Mouse (Mus musculus) MEL (cell line): ENCODE data around the gene Acot4. TPM values are rescaled to one million over a fixed set of nuclear protein-coding genes. Genes with fewer than 3 reads are reported as not detected.
A peak's percentile ranks its signal among the peaks of the same experiment; 100 is the strongest.
"Not testable (repeated sequence)": the region's sequence is repeated elsewhere in the genome, so short reads cannot be mapped to it uniquely, and the experiment has no call there.

ENCODE experiments used
- DNase-seq: peaks from one replicate; pipeline ENCODE4 v3.0.0; 2011; ENCODE audit warnings: low read depth, low spot score
- H3K27ac ChIP-seq: 2 replicates; pipeline ENCODE4 v1.5.1; 2012; ENCODE audit warnings: low read depth, mild to moderate bottlenecking, control low read depth, low read length, moderate library complexity; ENCODE audit not compliant: control insufficient read depth
- H3K27me3 ChIP-seq, 2 experiments: fragments of 150-350 bp in 1 of 2; sonication (generic) in 1 of 2; 2 replicates each; pipeline ENCODE4 v1.6.1; 2012; ENCODE audit warnings: low read length in 2 of 2, mild to moderate bottlenecking in 2 of 2, improper control_type of control experiment in 1 of 2, moderate library complexity in 1 of 2; ENCODE audit not compliant: insufficient read depth in 2 of 2, control insufficient read depth in 1 of 2
- H3K36me3 ChIP-seq, 2 experiments: 2 replicates each; pipeline ENCODE4 v1.6.1; 2012 to 2014; ENCODE audit warnings: low read length in 2 of 2, improper control_type of control experiment in 1 of 2, inconsistent platforms in 1 of 2, mild to moderate bottlenecking in 1 of 2; ENCODE audit not compliant: insufficient read depth in 2 of 2, control insufficient read depth in 1 of 2
- H3K4me1 ChIP-seq, 2 experiments: fragments of 150-350 bp in 1 of 2; sonication (generic) in 1 of 2; 2 replicates each; pipeline ENCODE4 v1.6.1; 2012; ENCODE audit warnings: low read length in 2 of 2, improper control_type of control experiment in 1 of 2, mild to moderate bottlenecking in 1 of 2; ENCODE audit not compliant: insufficient read depth in 2 of 2, control insufficient read depth in 1 of 2
- H3K4me3 ChIP-seq, 2 experiments: fragments of 150-350 bp in 1 of 2; sonication (generic) in 1 of 2; 2 replicates each; pipeline ENCODE4 v1.5.1; 2012; ENCODE audit warnings: low read depth in 2 of 2, low read length in 2 of 2, mild to moderate bottlenecking in 2 of 2, moderate library complexity in 2 of 2, control low read depth in 1 of 2, improper control_type of control experiment in 1 of 2; ENCODE audit not compliant: control insufficient read depth in 1 of 2, insufficient read depth in 1 of 2
- H3K79me2 ChIP-seq: 2 replicates; pipeline ENCODE4 v1.6.1; 2012; ENCODE audit warnings: mild to moderate bottlenecking, low read length, moderate library complexity; ENCODE audit not compliant: control insufficient read depth, poor library complexity, insufficient read depth
- H3K9ac ChIP-seq: 2 replicates; pipeline ENCODE4 v1.6.1; 2012; ENCODE audit warnings: low read depth, mild to moderate bottlenecking, control low read depth, low read length, moderate library complexity; ENCODE audit not compliant: control insufficient read depth, poor library complexity, severe bottlenecking
- H3K9me3 ChIP-seq: fragments of 150-350 bp; sonication (generic); replicated peaks from 2 replicates; pipeline ENCODE4 v1.6.1; 2012; ENCODE audit warnings: mild to moderate bottlenecking, low read length, improper control_type of control experiment, moderate library complexity; ENCODE audit not compliant: insufficient read depth
- E2F4 ChIP-seq: IDR thresholded peaks from 2 replicates; pipeline ENCODE4 v1.6.1; 2011; ENCODE audit warnings: low read depth, low read length, improper control_type of control experiment, borderline replicate concordance
- ELF1 ChIP-seq: IDR thresholded peaks from 2 replicates; pipeline ENCODE4 v1.6.1; 2014; ENCODE audit warnings: low read depth, mild to moderate bottlenecking, inconsistent platforms, low read length, improper control_type of control experiment, moderate library complexity
- ETS1 ChIP-seq: IDR thresholded peaks from 2 replicates; pipeline ENCODE4 v1.6.1; 2012; ENCODE audit warnings: low read depth, mild to moderate bottlenecking, inconsistent platforms, low read length, improper control_type of control experiment, moderate library complexity
- HCFC1 ChIP-seq: IDR thresholded peaks from 2 replicates; pipeline ENCODE4 v1.6.1; 2012; ENCODE audit warnings: low read depth, mild to moderate bottlenecking, inconsistent platforms, low read length, improper control_type of control experiment, moderate library complexity
- JUND ChIP-seq: IDR thresholded peaks from 2 replicates; pipeline ENCODE4 v1.6.1; 2011; ENCODE audit warnings: low read depth, mild to moderate bottlenecking, improper control_type of control experiment, low read length
- MAFK ChIP-seq: IDR thresholded peaks from 2 replicates; pipeline ENCODE4 v1.6.1; 2011; ENCODE audit warnings: low read depth, mild to moderate bottlenecking, low read length, improper control_type of control experiment, borderline replicate concordance
- MAX ChIP-seq: IDR thresholded peaks from 2 replicates; pipeline ENCODE4 v1.6.1; 2011; ENCODE audit warnings: low read length, improper control_type of control experiment
- MEF2A ChIP-seq: IDR thresholded peaks from 2 replicates; pipeline ENCODE4 v1.6.1; 2014; ENCODE audit warnings: low read depth, mild to moderate bottlenecking, inconsistent platforms, low read length, improper control_type of control experiment; ENCODE audit not compliant: poor library complexity, insufficient replicate concordance, severe bottlenecking; ENCODE audit errors: extremely low read depth
- MYB ChIP-seq: IDR thresholded peaks from 2 replicates; pipeline ENCODE4 v1.6.1; 2011; ENCODE audit warnings: mild to moderate bottlenecking, low read depth, low read length, improper control_type of control experiment
- MYC ChIP-seq: IDR thresholded peaks from 2 replicates; pipeline ENCODE4 v1.6.1; 2011; ENCODE audit warnings: low read depth, mild to moderate bottlenecking, low read length, improper control_type of control experiment, moderate library complexity
- NRF1 ChIP-seq: IDR thresholded peaks from 2 replicates; pipeline ENCODE4 v1.6.1; 2014; ENCODE audit warnings: low read depth, mild to moderate bottlenecking, inconsistent platforms, low read length, improper control_type of control experiment, moderate library complexity; ENCODE audit not compliant: poor library complexity, insufficient read depth, severe bottlenecking
- POLR2AphosphoS2 ChIP-seq: IDR thresholded peaks from 2 replicates; pipeline ENCODE4 v1.6.1; 2011; ENCODE audit warnings: low read length, improper control_type of control experiment
- POLR2AphosphoS5 ChIP-seq: IDR thresholded peaks from 2 replicates; pipeline ENCODE4 v1.6.1; 2012; ENCODE audit warnings: low read depth, borderline replicate concordance, mild to moderate bottlenecking, inconsistent platforms, low read length, moderate library complexity, mixed read lengths
- RAD21 ChIP-seq: IDR thresholded peaks from 2 replicates; pipeline ENCODE4 v1.6.1; 2011; ENCODE audit warnings: mild to moderate bottlenecking, low read depth, low read length, improper control_type of control experiment
- SIN3A ChIP-seq: IDR thresholded peaks from 2 replicates; pipeline ENCODE4 v1.6.1; 2012; ENCODE audit warnings: low read length, improper control_type of control experiment, inconsistent platforms
- TAL1 ChIP-seq: IDR thresholded peaks from 2 replicates; pipeline ENCODE4 v1.6.1; 2012; ENCODE audit warnings: mild to moderate bottlenecking, inconsistent platforms, low read length, moderate library complexity, mixed read lengths
- TBP ChIP-seq: IDR thresholded peaks from 2 replicates; pipeline ENCODE4 v1.8.0; 2011; ENCODE audit warnings: low read depth, low read length, improper control_type of control experiment
- ZC3H11A ChIP-seq: IDR thresholded peaks from 2 replicates; pipeline ENCODE4 v1.6.1; 2012; ENCODE audit warnings: low read depth, mild to moderate bottlenecking, inconsistent platforms, low read length, improper control_type of control experiment
- polyA plus RNA-seq, 2 experiments: library from polyadenylated mRNA; stranded (reverse) in 1 of 2; unstranded in 1 of 2; fragments of >175 nt in 1 of 2; fragments of >200 nt in 1 of 2; gene quantifications; 2 replicates each; pipeline versions ENCODE4 v1.2.1 to v1.2.4; 2012; ENCODE audit warnings: low replicate concordance in 2 of 2, low read depth in 1 of 2; ENCODE audit not compliant: insufficient read length in 2 of 2, insufficient read depth in 1 of 2, missing spikeins in 1 of 2
- total RNA-seq: library from RNA; depleted of rRNA; stranded (reverse); fragments of 300-350 nt; gene quantifications from 2 replicates; pipeline ENCODE4 v1.2.3, GENCODE M21; 2012

The Acot4 gene
- total and polyA plus RNA-seq, 3 experiments = 0.08 TPM; not detected in 1

GRCm38 (mm10) chr12:84030659-84031332, 7.4 kb upstream of the Acot4 start (continued):
- no peak for TF ChIP-seq MAFK
- no peak for TF ChIP-seq TBP
- TF ChIP-seq SIN3A = peak; percentile 72
- peak; percentile 75 for TF ChIP-seq RAD21

DNA sequence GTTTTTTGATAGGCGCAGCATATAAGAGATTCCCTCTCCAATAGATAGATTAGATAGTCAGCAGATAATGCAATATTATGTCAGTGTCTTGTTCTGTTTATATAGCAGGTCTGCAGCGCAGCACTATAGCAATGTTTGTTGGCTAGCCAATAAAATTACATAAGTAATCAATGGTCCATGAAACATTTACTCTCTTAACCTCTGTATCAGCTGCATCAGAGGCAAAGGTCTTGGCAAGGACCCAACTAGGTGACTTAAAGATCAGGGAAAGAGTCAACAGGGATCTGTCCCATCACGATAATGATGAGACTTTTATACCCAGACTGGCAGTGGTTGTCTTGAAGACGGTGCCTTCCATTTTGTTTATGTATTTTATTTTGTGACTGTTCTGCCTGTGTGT, 5.3 kb upstream of the Acot4 start:
- Histone ChIP-seq H3K36me3 (peaks cover 0 to 21% of the 10 kb centered on the region in 2 experiments; a peak in 2 of 4 replicates), H3K9me3 (no peaks in the 10 kb centered on the region), H3K4me3 (no peak overlapping the region), H3K79me2 (no peaks in the 10 kb centered on the region), H3K27ac (no peak overlapping the region), H3K27me3 (no peaks in the 10 kb centered on the region), H3K4me1 (peaks cover 11 to 20% of the 10 kb centered on the region in 2 experiments), H3K9ac (no peak overlapping the region)
- TF ChIP-seq ELF1 (no peak), TBP (no peak), SIN3A (no peak), TAL1 (no peak), JUND (no peak), ZC3H11A (no peak), MYB (no peak), MAX (no peak), E2F4 (no peak), RAD21 (no peak), NRF1 (no peak), ETS1 (no peak), POLR2AphosphoS2 (no peak), MYC (no peak), MEF2A (no peak), POLR2AphosphoS5 (no peak), HCFC1 (no peak)
- DNase-seq = no peak

- peak overlapping the region; percentile 65 for H3K27ac ChIP-seq
- H3K27me3 ChIP-seq, DNase-seq, H3K4me3 ChIP-seq, H3K9ac ChIP-seq, H3K79me2 ChIP-seq, H3K9me3 ChIP-seq: not testable (repeated sequence)
- peaks cover 11 to 20% of the 10 kb centered on the region in 2 experiments for H3K4me1 ChIP-seq
- peaks cover 0 to 21% of the 10 kb centered on the region in 2 experiments; a peak in 2 of 4 replicates for H3K36me3 ChIP-seq
Observed at GRCm38 (mm10) chr12:84033302-84033701, 4.9 kb upstream of the Acot4 start.
